In the genomic region with DNA sequence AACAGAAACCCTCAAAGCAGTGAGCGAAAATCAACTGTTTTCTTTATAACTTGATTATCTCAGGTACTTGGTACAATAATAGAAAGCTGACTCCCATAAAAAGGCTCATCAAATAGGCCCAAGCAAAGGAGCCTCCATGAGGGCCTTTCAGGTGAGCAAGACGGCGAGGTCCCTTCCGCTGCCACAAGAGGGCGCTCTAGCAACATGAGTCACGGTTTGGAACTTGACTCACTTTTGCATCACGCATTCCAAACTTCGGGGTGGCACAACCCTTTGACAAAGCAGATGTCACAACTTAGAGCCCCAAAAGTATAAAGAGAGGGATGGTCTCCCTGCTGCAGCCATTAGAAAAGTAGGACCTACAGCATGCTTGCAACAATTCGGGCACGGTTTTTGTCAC, we compare ENCODE assay signal across 8 mouse cellular contexts. TPM values are rescaled to one million over a fixed set of nuclear protein-coding genes. Genes with fewer than 3 reads are reported as not detected.
DNase-seq lines count a peak whose midpoint lies in the region; ATAC-seq and TF ChIP-seq lines count a peak whose summit lies in the region.

No protein-coding gene starts in this region.

- H3K9me3 ChIP-seq in hindbrain, embryonic 10.5 days: no peaks in the 10 kb centered on the region
- no peaks in the 10 kb centered on the region for H3K9me3 ChIP-seq in hindbrain, embryonic 16.5 days (ENCODE audit: control insufficient read depth, low read length)
- H3K9me3 ChIP-seq in embryonic facial prominence, embryonic 12.5 days: no peaks in the 10 kb centered on the region

- peak; percentile 79 for DNase-seq in hindbrain, embryonic 10.5 days (ENCODE audit: low spot score)
- DNase-seq in adrenal gland, postnatal 36 days: peak; percentile 88 to 91
- peak; percentile 77 to 90 for DNase-seq in heart, postnatal 10 days
- DNase-seq in left cerebral cortex, adult 2 months (ENCODE audit: extremely low spot score in 1 of 2, low spot score in 2 of 2): peak; percentile 82 to 89
- peak; percentile 87 for DNase-seq in splenic B cell, adult 2 months (ENCODE audit: low read depth, low spot score)

- H3K9ac ChIP-seq in hindbrain, embryonic 16.5 days (ENCODE audit: low read depth, low read length): no peak overlapping the region
- no peak overlapping the region for H3K9ac ChIP-seq in embryonic facial prominence, embryonic 12.5 days

- H3K36me3 ChIP-seq in hindbrain, embryonic 10.5 days: no peaks in the 10 kb centered on the region
- no peaks in the 10 kb centered on the region for H3K36me3 ChIP-seq in hindbrain, embryonic 16.5 days (ENCODE audit: control insufficient read depth, insufficient read depth, low read length)
- H3K36me3 ChIP-seq in embryonic facial prominence, embryonic 12.5 days: no peaks in the 10 kb centered on the region
- H3K36me3 ChIP-seq in splenic B cell, adult 2 months (ENCODE audit: control insufficient read depth, insufficient read depth, low read length, poor library complexity, severe bottlenecking): no peaks in the 10 kb centered on the region

- TF ChIP-seq CTCF in left cerebral cortex, adult 2 months (IDR thresholded peaks at IDR 0.05): peak; percentile 93

- 20% methylated on average over 10 of the region's 10 CpGs for WGBS in hindbrain, embryonic 10.5 days
- 17% methylated on average over 10 of the region's 10 CpGs for WGBS in hindbrain, embryonic 16.5 days
- WGBS in embryonic facial prominence, embryonic 12.5 days: 18% methylated on average over 10 of the region's 10 CpGs

- ATAC-seq in hindbrain, embryonic 16.5 days: no peak
- no peak for ATAC-seq in embryonic facial prominence, embryonic 12.5 days (ENCODE audit: insufficient number of reproducible peaks, insufficient read depth, low FRiP score, low TSS enrichment)
- ATAC-seq in megakaryocyte-erythroid progenitor cell, adult 5-6 weeks (replicated peaks; ENCODE audit: low FRiP score, low TSS enrichment, poor library complexity, severe bottlenecking): peak; percentile 45; the same call in 1 of the 2 replicates

- H3K27me3 ChIP-seq in hindbrain, embryonic 10.5 days (ENCODE audit: insufficient read depth, poor library complexity, severe bottlenecking): no peaks in the 10 kb centered on the region; the same call in 1 of the 2 replicates
- H3K27me3 ChIP-seq in hindbrain, embryonic 16.5 days (replicated peaks; ENCODE audit: control insufficient read depth, insufficient read depth, low read length): no peaks in the 10 kb centered on the region; the same call in 1 of the 2 replicates
- H3K27me3 ChIP-seq in embryonic facial prominence, embryonic 12.5 days: no peaks in the 10 kb centered on the region
- no peaks in the 10 kb centered on the region for H3K27me3 ChIP-seq in splenic B cell, adult 2 months (ENCODE audit: control insufficient read depth, insufficient read depth, low read length, poor library complexity, severe bottlenecking)

- intact Hi-C loops in heart, postnatal 10 days (cut with DNase I): loop anchor here (1.0 to 5.0 kb wide), 4 partner anchors 60 to 330 kb away; partner anchors contain the start of genes Ttc19 and Zswim7
- intact Hi-C loops in left cerebral cortex, adult 2 months (cut with DNase I): loop anchor here (1.0 to 5.0 kb wide), 4 partner anchors 94 to 627 kb away; partner anchors contain the start of genes Ttc19 and Zswim7

- H3K4me1 ChIP-seq in hindbrain, embryonic 10.5 days (replicated peaks): no peaks in the 10 kb centered on the region
- no peaks in the 10 kb centered on the region for H3K4me1 ChIP-seq in hindbrain, embryonic 16.5 days (ENCODE audit: control insufficient read depth, insufficient read depth, low read depth, low read length)
- H3K4me1 ChIP-seq in embryonic facial prominence, embryonic 12.5 days: no peaks in the 10 kb centered on the region

- H3K4me3 ChIP-seq in hindbrain, embryonic 10.5 days: no peak overlapping the region
- no peak overlapping the region for H3K4me3 ChIP-seq in hindbrain, embryonic 16.5 days (ENCODE audit: low read length)
- no peak overlapping the region for H3K4me3 ChIP-seq in embryonic facial prominence, embryonic 12.5 days
- H3K4me3 ChIP-seq in left cerebral cortex, adult 2 months: no peak overlapping the region

- no peak overlapping the region for H3K4me2 ChIP-seq in hindbrain, embryonic 16.5 days (ENCODE audit: low read length)
- H3K4me2 ChIP-seq in embryonic facial prominence, embryonic 12.5 days (replicated peaks): 0 out of 2 replicates have a peak overlapping the region, but pooled peaks have one; percentile 11

- no peak overlapping the region for H3K27ac ChIP-seq in hindbrain, embryonic 10.5 days
- H3K27ac ChIP-seq in hindbrain, embryonic 16.5 days (ENCODE audit: low read depth, low read length): no peak overlapping the region
- no peak overlapping the region for H3K27ac ChIP-seq in embryonic facial prominence, embryonic 12.5 days
- no peak overlapping the region; the same call in 1 of the 2 replicates for H3K27ac ChIP-seq in left cerebral cortex, adult 2 months

RNA-seq across cellular contexts. Expression of gene Specc1, which starts 5.9 kb away (rescaled TPM):
- polyA plus RNA-seq in hindbrain, embryonic 10.5 days (2016; fragmentation: Nextera tagmentation; extraction: Ambion mirVana): 14.5 and 14.9 TPM in 2 replicates
- polyA plus RNA-seq in hindbrain, embryonic 16.5 days (2015; fragmentation: Nextera tagmentation; extraction: Ambion mirVana): 12.3 and 14.3 TPM in 2 replicates
- total RNA-seq in adrenal gland, postnatal 36 days (2021): 1 to 10 TPM; 5.7 to 9.9 TPM
- 15.8 and 16.8 TPM in 2 replicates for polyA plus RNA-seq in embryonic facial prominence, embryonic 12.5 days (2016; fragmentation: Nextera tagmentation; extraction: Ambion mirVana)
- total RNA-seq in heart, postnatal 10 days (2021): 10 to 100 TPM; 10.5 to 15.9 TPM
- total RNA-seq in left cerebral cortex, adult 2 months (2021): 10 to 100 TPM; 69.6 to 74.4 TPM
- total RNA-seq in megakaryocyte-erythroid progenitor cell, adult 5-6 weeks (2014; fragmentation: Nextera tagmentation): 35.8 and 41.4 TPM in 2 replicates
- 43.9 and 65.4 TPM in 2 replicates for total RNA-seq in megakaryocyte-erythroid progenitor cell, adult 5-6 weeks (2017)

RNA-seq across cellular contexts. Expression of gene Akap10, which starts 20.6 kb away (rescaled TPM):
- 13.6 and 14.3 TPM in 2 replicates for polyA plus RNA-seq in hindbrain, embryonic 10.5 days (2016; fragmentation: Nextera tagmentation; extraction: Ambion mirVana)
- 9.7 and 10.9 TPM in 2 replicates for polyA plus RNA-seq in hindbrain, embryonic 16.5 days (2015; fragmentation: Nextera tagmentation; extraction: Ambion mirVana)
- 10 to 100 TPM; 23.1 to 33.7 TPM for total RNA-seq in adrenal gland, postnatal 36 days (2021)
- polyA plus RNA-seq in embryonic facial prominence, embryonic 12.5 days (2016; fragmentation: Nextera tagmentation; extraction: Ambion mirVana): 20.8 and 22.2 TPM in 2 replicates
- 10 to 100 TPM; 17.2 to 19.8 TPM for total RNA-seq in heart, postnatal 10 days (2021)
- total RNA-seq in left cerebral cortex, adult 2 months (2021): 10 to 100 TPM; 36.8 to 37.0 TPM
- total RNA-seq in megakaryocyte-erythroid progenitor cell, adult 5-6 weeks (2014; fragmentation: Nextera tagmentation): 20.6 and 23.5 TPM in 2 replicates
- 21.6 and 27.2 TPM in 2 replicates for total RNA-seq in megakaryocyte-erythroid progenitor cell, adult 5-6 weeks (2017)
